Mouse (Mus musculus) midbrain, embryonic 11.5 days (tissue): ENCODE results near the gene Wwox. TPM values are rescaled to one million over a fixed set of nuclear protein-coding genes. Genes with fewer than 3 reads are reported as not detected.

Source experiments
- ATAC-seq: fragments of 200-750 bp; cut with Nextera tagmentation; 2 replicates; pipeline ENCODE4 v1.8.0; 2017; ENCODE audit warnings: moderate TSS enrichment, moderate library complexity; ENCODE audit not compliant: low FRiP score
- DNase-seq: peaks from one replicate; pipeline ENCODE4 v3.0.0; 2015; ENCODE audit warnings: low spot score; ENCODE audit errors: missing footprints
- H3K27ac ChIP-seq: fragments of 300-500 bp; sonication (generic); 2 replicates; pipeline ENCODE4 v1.5.1; 2014; ENCODE audit warnings: low read depth, low read length
- H3K27me3 ChIP-seq: fragments of 300-500 bp; sonication (generic); 2 replicates; pipeline ENCODE4 v1.6.1; 2014; ENCODE audit warnings: mild to moderate bottlenecking, low read length, moderate library complexity, mixed read lengths; ENCODE audit not compliant: control insufficient read depth, insufficient read depth
- H3K36me3 ChIP-seq: fragments of 300-500 bp; sonication (generic); 2 replicates; pipeline ENCODE4 v1.6.1; 2014; ENCODE audit warnings: mild to moderate bottlenecking, low read length, moderate library complexity, mixed read lengths; ENCODE audit not compliant: control insufficient read depth, insufficient read depth
- H3K4me1 ChIP-seq: fragments of 300-500 bp; sonication (generic); 2 replicates; pipeline ENCODE4 v1.6.1; 2014; ENCODE audit warnings: low read length; ENCODE audit not compliant: control insufficient read depth, insufficient read depth
- H3K4me2 ChIP-seq: fragments of 300-500 bp; sonication (generic); 2 replicates; pipeline ENCODE4 v1.6.1; 2014; ENCODE audit warnings: mild to moderate bottlenecking, moderate library complexity
- H3K4me3 ChIP-seq: fragments of 300-500 bp; sonication (generic); 2 replicates; pipeline ENCODE4 v1.5.1; 2014; ENCODE audit warnings: low read depth, low read length
- H3K9ac ChIP-seq: fragments of 300-500 bp; sonication (generic); 2 replicates; pipeline ENCODE4 v1.6.1; 2014; ENCODE audit warnings: low read length
- H3K9me3 ChIP-seq: fragments of 300-500 bp; sonication (generic); 2 replicates; pipeline ENCODE4 v1.6.1; 2016; ENCODE audit warnings: low read length; ENCODE audit not compliant: control insufficient read depth
- WGBS: fragments of 180-500 bp; shearing (Covaris S2); extraction: QIAGEN DNeasy Blood & Tissue Kit; methylation state at CpG from one replicate; pipeline ENCODE4 v1.1.7; 2014; 5-methylcytosine and 5-hydroxymethylcytosine counted together
- polyA plus RNA-seq: library from polyadenylated mRNA; unstranded; fragments of >200 nt; fragmentation: Nextera tagmentation; extraction: Ambion mirVana; gene quantifications from 2 replicates; pipeline ENCODE4 v1.2.1, GENCODE M21; 2014

Wwox gene
- polyA plus RNA-seq, 1 experiment from 2014 or later, result 12.1 TPM

DNA sequence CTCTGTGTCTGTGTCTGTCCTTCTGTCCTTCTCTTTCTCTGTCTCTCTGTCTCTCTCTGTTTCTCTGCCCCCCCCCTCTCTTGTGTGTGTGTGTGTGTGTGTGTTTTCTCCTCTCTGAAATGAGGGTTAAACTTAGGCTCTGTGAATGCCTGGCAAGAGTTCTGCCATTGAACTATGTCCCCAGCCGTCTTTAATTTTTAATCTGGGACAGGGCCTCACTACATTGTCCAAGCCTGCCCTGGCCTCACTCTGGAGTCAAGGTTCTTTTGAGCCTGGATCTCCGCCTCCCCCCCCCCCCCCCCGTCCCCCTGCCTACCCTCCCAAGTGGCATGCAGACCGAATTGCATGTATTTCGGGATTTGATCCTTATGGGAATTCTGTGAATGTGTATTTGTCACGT lies 124.6 kb downstream of the Wwox start:
- Histone ChIP-seq H3K4me2 (no peak overlapping the region), H3K27me3 (no peaks in the 10 kb centered on the region), H3K36me3 (no peaks in the 10 kb centered on the region), H3K9ac (no peak overlapping the region), H3K4me3 (no peak overlapping the region), H3K27ac (no peak overlapping the region), H3K9me3 (no peaks in the 10 kb centered on the region), H3K4me1 (no peaks in the 10 kb centered on the region)
- DNase-seq, result no peak
- ATAC-seq, result no peak
- 61% methylated on average over 6 of the region's 6 CpGs for WGBS

DNA sequence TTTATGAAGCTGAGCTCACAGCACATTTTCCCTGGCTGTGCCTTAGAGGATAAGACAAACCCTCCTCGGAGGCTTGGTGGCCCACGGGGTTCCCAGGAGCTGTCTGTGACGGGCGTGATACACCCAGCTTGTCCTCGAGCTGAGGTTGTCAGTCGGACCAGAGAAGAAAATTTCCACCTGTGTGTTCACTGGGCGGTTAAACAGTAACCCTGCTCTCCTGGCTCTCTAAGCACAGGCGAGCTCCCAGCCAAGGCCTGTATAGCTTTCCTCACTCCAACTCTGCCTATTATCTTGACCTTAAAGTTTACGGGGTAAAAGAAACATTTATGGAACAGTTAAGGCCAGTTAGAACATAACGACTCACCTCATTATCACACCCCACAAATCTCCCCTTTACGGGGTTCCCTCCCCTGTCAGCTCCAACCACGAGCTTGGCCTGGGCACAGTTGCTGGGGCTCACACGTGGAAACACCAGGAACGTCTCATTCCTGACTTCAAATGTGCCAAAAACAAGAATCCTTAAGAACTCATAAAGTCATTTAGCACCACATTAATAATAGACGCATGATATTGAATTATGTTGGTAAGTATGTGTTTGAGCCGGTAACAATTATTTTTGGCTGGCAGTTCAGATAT lies 129.2 kb downstream of the Wwox start:
- Histone ChIP-seq H3K4me3 (no peak overlapping the region), H3K4me2 (no peak overlapping the region), H3K27ac (no peak overlapping the region), H3K4me1 (no peaks in the 10 kb centered on the region), H3K9ac (no peak overlapping the region), H3K9me3 (no peaks in the 10 kb centered on the region), H3K36me3 (no peaks in the 10 kb centered on the region), H3K27me3 (no peaks in the 10 kb centered on the region)
- WGBS, result 93% methylated on average over 16 of the region's 16 CpGs
- ATAC-seq (no peak), DNase-seq (no peak)

DNA sequence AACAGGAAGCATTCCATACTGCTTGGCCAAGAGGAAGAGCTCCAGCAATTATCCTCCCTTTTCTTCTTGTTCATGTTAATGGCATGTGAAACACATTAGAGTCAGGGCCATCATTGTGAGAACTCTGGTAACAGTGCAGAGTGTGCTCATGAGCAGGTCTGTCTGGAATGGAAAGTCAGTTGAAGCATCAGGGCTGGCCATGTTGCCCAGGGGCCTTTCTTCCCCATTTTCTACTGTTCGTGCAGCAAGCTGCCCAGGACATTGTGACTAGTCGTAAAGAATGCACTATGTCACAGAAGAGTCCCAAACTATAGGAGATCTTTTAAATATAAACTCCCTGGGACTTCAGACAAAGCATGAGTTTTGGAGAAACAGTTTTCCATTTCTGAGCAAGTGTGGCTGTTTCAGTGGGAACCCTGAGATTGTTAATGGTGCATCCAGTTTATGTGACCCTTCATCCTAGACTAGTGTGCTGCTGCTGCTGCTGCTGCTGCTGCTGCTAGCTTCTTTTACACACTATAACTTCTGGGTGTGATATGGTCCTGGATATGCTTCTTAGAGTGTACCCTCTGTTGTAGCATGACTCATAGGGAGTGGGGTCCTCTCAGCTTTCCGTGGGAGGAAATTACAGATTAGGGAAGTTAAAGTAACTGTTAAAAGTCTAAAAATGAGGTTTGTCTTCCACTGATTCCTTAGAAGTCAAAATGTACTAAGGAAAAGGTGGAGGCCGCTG lies 133.7 kb downstream of the Wwox start:
- Histone ChIP-seq H3K27ac (no peak overlapping the region), H3K9me3 (no peaks in the 10 kb centered on the region), H3K27me3 (no peaks in the 10 kb centered on the region), H3K4me2 (no peak overlapping the region), H3K9ac (no peak overlapping the region), H3K4me3 (no peak overlapping the region), H3K36me3 (no peaks in the 10 kb centered on the region; the same call in 1 of the 2 replicates), H3K4me1 (no peaks in the 10 kb centered on the region)
- ATAC-seq, result no peak
- WGBS, result 83% methylated on average over 4 of the region's 4 CpGs
- DNase-seq, result no peak

DNA sequence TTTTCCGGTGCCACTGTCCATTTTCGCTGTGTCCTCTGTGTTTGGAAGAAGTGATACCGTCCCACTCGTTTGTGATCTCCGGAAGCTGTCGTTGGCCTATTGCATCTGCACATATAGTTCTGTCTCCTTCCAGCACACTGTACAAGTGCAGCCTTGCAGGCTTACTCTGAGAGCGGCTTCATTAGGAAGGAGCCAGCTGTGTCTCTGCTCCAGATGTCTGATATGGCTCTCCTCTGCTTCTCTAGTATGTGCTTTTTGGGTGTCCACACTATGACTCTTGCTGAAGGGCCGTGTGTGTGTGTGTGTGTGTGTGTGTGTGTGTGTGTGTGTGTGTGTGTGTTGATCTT lies 134.3 kb downstream of the Wwox start:
- Histone ChIP-seq H3K36me3 (no peaks in the 10 kb centered on the region; the same call in 1 of the 2 replicates), H3K4me3 (no peak overlapping the region), H3K27ac (no peak overlapping the region), H3K9me3 (no peaks in the 10 kb centered on the region), H3K4me2 (no peak overlapping the region), H3K27me3 (no peaks in the 10 kb centered on the region), H3K9ac (no peak overlapping the region), H3K4me1 (no peaks in the 10 kb centered on the region)
- ATAC-seq (no peak), DNase-seq (no peak)
- 92% methylated on average over 8 of the region's 8 CpGs for WGBS

DNA sequence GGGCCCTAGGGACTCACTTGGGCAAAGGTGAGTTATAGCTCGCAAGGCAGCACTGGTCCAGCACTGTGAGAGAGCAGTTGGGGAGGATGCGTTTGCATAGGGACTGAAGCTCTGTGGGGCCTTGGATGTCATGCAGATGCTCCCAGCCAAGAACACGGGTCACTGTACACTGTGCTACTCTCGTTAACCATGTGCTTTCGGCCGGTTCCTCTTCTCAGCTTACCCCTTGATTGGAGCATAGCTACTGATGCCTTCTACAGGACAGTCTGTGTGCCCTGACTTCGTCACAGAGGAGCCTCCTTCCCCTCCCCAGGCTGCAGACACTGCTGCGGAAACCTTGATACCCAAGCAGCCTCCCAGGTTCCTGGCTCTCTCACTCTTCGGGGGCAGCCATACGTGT lies 139.8 kb downstream of the Wwox start:
- Histone ChIP-seq H3K27ac (no peak overlapping the region), H3K4me3 (no peak overlapping the region), H3K36me3 (no peaks in the 10 kb centered on the region; the same call in 1 of the 2 replicates), H3K9ac (no peak overlapping the region), H3K4me2 (no peak overlapping the region), H3K27me3 (no peaks in the 10 kb centered on the region), H3K9me3 (no peaks in the 10 kb centered on the region), H3K4me1 (no peaks in the 10 kb centered on the region)
- WGBS, result 92% methylated on average over 10 of the region's 10 CpGs
- ATAC-seq, result no peak
- no peak for DNase-seq

DNA sequence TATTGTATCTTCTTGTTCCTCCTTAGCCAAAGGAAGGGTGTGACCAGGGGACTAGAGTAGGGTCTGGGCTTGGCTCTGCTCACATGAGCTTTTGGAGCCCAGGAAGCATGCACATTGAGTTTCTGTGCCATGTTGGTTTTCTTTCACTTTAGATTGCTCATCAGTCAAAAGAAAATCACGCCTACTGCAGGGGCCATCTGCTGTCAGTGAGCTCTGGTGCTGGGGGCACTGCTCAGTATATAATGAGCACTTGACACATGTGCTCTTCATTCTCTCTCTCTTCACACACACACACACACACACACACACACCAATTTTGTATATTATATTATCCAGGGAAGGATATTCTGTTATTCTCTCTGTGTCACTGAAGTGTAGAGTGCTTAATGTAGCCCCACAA lies 141.2 kb downstream of the Wwox start:
- ATAC-seq (no peak), DNase-seq (no peak)
- no peaks in the 10 kb centered on the region for H3K27me3 ChIP-seq
- no peaks in the 10 kb centered on the region for H3K4me1 ChIP-seq
- no peak overlapping the region for H3K4me2 ChIP-seq
- H3K36me3 ChIP-seq, result no peaks in the 10 kb centered on the region; the same call in 1 of the 2 replicates
- 89% methylated on average over 1 of the region's 1 CpGs for WGBS
- H3K4me3 ChIP-seq, result no peak overlapping the region
- H3K9me3 ChIP-seq, result no peaks in the 10 kb centered on the region
- no peak overlapping the region for H3K9ac ChIP-seq
- H3K27ac ChIP-seq, result no peak overlapping the region

DNA sequence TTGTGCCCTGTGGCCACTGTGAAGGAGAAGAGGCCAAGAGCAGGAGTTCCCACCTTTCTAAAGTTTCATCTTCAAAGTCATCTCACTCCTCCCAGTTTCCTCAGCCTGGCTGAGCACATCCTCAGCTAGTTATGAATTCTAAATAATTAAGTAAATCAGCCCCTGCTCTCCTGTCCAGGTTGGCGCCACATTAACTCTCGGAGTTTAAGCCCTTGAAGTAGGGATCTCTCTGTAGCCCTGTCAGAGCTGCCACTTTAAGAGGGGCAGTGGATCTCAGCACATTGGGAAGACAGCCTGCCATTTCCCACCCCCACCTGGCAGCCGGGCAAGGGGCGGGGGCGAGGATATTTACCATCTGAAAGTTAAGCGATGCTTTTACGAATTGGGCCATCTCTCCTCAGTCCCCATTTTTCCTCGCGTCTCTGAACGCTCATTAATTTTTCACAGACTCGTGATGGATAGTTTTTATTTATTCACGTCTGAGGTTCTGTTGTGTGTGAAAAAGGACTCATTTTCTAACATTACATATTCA lies 150.9 kb downstream of the Wwox start:
- Histone ChIP-seq H3K4me3 (no peak overlapping the region), H3K27me3 (no peaks in the 10 kb centered on the region), H3K4me1 (peaks cover 8% of the 10 kb centered on the region), H3K27ac (no peak overlapping the region), H3K9me3 (no peaks in the 10 kb centered on the region), H3K4me2 (no peak overlapping the region), H3K9ac (no peak overlapping the region), H3K36me3 (no peaks in the 10 kb centered on the region)
- WGBS, result 82% methylated on average over 12 of the region's 12 CpGs
- no peak for ATAC-seq
- DNase-seq, result no peak

DNA sequence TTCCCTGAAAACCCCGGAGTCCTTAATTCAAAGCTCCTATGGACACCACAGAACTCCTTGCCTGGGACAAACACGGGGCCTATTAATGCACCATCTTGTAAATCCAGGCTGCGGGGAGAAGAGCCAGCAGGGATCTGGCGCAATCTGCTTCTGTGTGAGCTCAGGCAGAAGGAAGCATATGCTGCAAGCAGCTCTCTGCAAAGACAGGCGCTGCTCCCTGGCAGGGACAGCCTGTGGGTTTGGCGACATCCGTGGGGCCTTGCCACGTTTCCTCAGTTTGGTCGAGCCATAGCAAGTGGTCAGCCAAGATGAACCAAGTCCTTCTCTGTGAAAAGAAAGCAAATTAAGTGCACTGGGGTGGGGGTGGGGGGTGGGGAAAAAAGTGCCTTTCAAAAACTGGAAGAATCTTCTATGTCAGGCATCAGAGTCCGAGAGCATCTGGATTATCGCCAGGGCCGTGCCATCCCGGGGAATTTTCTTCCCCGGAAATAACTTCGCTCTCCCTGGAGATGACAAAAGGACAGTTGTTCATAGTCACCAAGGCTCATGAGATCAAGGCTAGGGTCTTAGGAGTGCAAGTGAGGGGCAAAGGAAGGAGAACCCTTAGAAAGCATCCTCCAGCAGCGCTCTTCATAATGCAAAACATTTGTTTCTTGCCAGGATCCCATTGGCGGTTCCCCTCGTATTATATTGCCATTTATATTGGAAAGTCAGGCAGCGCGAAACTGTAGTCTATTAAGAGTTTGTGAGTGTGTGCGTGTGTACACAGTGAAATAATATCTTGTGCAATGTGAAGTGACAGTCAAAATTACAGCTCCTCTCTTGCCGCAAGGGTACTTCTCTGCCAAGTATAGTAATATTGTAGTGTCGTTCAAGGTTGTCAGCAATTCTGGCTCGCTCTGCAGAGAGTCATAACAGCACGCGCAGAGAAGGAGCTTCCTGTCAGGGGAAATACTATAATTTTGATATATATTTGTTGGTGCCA lies 152.1 kb downstream of the Wwox start:
- DNase-seq (peak; percentile 88), ATAC-seq (peak; percentile 72)
- Histone ChIP-seq H3K36me3 (no peaks in the 10 kb centered on the region), H3K9me3 (no peaks in the 10 kb centered on the region; the same call in 1 of the 2 replicates), H3K9ac (no peak overlapping the region; the same call in 1 of the 2 replicates), H3K4me1 (peaks cover 8% of the 10 kb centered on the region), H3K4me3 (no peak overlapping the region), H3K27me3 (no peaks in the 10 kb centered on the region), H3K4me2 (0 out of 2 replicates have a peak overlapping the region, but pooled peaks have one; percentile 11), H3K27ac (peak overlapping the region; percentile 12; the same call in 1 of the 2 replicates)
- WGBS, result 45% methylated on average over 26 of the region's 26 CpGs
